Mouse (Mus musculus): Measurements from ENCODE around the gene Klf16.

- TF ChIP-seq CTCF (IDR thresholded peaks at IDR 0.05; ENCODE audit: low read depth, low read length) (peak; percentile 97), POLR2A (IDR thresholded peaks at IDR 0.05; ENCODE audit: borderline replicate concordance, low read depth, low read length) (no peak)
These were observed 33.9 kb upstream of the Klf16 start for GRCm38 (mm10) chr10:80611024-80611423.

All from bone marrow macrophage, adult 2 months (primary cell).